9 mouse cellular contexts compared by ENCODE assay signal in genomic region chr10:83729492-83729891, GRCm38 (mm10). TPM values are rescaled to one million over a fixed set of nuclear protein-coding genes. Genes with fewer than 3 reads are reported as not detected.
DNase-seq lines count a peak whose midpoint lies in the region; ATAC-seq and TF ChIP-seq lines count a peak whose summit lies in the region.
"Had no signal": no experiment of that assay in that cellular context is flagged by ENCODE, and none has a peak within 500 bp of the region (broad histone marks: within the 10 kb centered on the region; RNA-seq: fewer than 3 reads in every experiment).

No protein-coding gene starts in this region.

- peaks cover 7% of the 10 kb centered on the region for H3K4me1 ChIP-seq in ES-Bruce4 (ENCODE audit: control insufficient read depth, insufficient read depth, low read length)
- H3K4me1 ChIP-seq in forebrain, embryonic 10.5 days, result 0 out of 2 replicates have a peak, but pooled peaks cover 3% of the 10 kb centered on the region
- no peaks in the 10 kb centered on the region for H3K4me1 ChIP-seq in lung, embryonic 14.5 days (ENCODE audit: insufficient read depth)
- peaks cover 9% of the 10 kb centered on the region for H3K4me1 ChIP-seq in thymus, adult 2 months (replicated peaks; ENCODE audit: control insufficient read depth, insufficient read depth, low read length)

- TF ChIP-seq EP300 in ES-Bruce4 (IDR thresholded peaks at IDR 0.05; ENCODE audit: insufficient read depth, low read depth, low read length), result no peak

- H3K9ac ChIP-seq in ES-Bruce4 (ENCODE audit: low read depth, poor library complexity, severe bottlenecking), result no peak overlapping the region
- H3K9ac ChIP-seq in lung, embryonic 14.5 days, result no peak overlapping the region
- H3K9ac ChIP-seq: heart, embryonic 13.5 days had no signal

- TF ChIP-seq CTCF in ES-Bruce4 (IDR thresholded peaks at IDR 0.05; ENCODE audit: low read depth, low read length), result peak; percentile 74
- peak; percentile 91 for TF ChIP-seq CTCF in brain, embryonic 14.5 days (IDR thresholded peaks at IDR 0.05; ENCODE audit: borderline replicate concordance, extremely low read depth, insufficient read depth, insufficient read length)
- TF ChIP-seq CTCF in lung, embryonic 14.5 days (IDR thresholded peaks at IDR 0.05; ENCODE audit: low read depth), result peak; percentile 96
- TF ChIP-seq CTCF in thymus, adult 2 months (IDR thresholded peaks at IDR 0.05; ENCODE audit: borderline replicate concordance, control insufficient read depth, extremely low read depth, insufficient read depth, low read length, poor library complexity), result no peak

- intact Hi-C loops in heart, postnatal 14 days (cut with DNase I), result loop anchor here (2.0 to 5.0 kb wide), 2 partner anchors 82 to 131 kb away; partner anchors contain the start of gene Appl2

- H3K27me3 ChIP-seq in ES-Bruce4 (ENCODE audit: control insufficient read depth, insufficient read depth, low read length, poor library complexity, severe bottlenecking), result no peaks in the 10 kb centered on the region
- H3K27me3 ChIP-seq in forebrain, embryonic 10.5 days (ENCODE audit: poor library complexity, severe bottlenecking), result no peaks in the 10 kb centered on the region
- no peaks in the 10 kb centered on the region for H3K27me3 ChIP-seq in lung, embryonic 14.5 days (ENCODE audit: insufficient read depth, low read length)
- no peaks in the 10 kb centered on the region for H3K27me3 ChIP-seq in thymus, adult 2 months (ENCODE audit: control insufficient read depth, insufficient read depth, low read length)
- H3K27me3 ChIP-seq: heart, embryonic 13.5 days had no signal

- WGBS in forebrain, embryonic 10.5 days, result 40% methylated on average over 7 of the region's 7 CpGs
- WGBS in lung, embryonic 14.5 days, result 20% methylated on average over 7 of the region's 7 CpGs
- 5% methylated on average over 7 of the region's 7 CpGs for WGBS in thymus, adult 2 months

- H3K4me3 ChIP-seq in ES-Bruce4 (ENCODE audit: low read depth, low read length), result peak overlapping the region; percentile 45
- H3K4me3 ChIP-seq in forebrain, embryonic 10.5 days, result no peak overlapping the region
- no peak overlapping the region for H3K4me3 ChIP-seq in lung, embryonic 14.5 days (ENCODE audit: low read depth, low read length)
- no peak overlapping the region for H3K4me3 ChIP-seq in thymus, adult 2 months (ENCODE audit: control insufficient read depth, insufficient read depth, low read length)
- H3K4me3 ChIP-seq: heart, embryonic 13.5 days had no signal

- TF ChIP-seq POLR2A in ES-Bruce4 (IDR thresholded peaks at IDR 0.05; ENCODE audit: insufficient read depth, low read length), result no peak
- TF ChIP-seq POLR2A in brain, embryonic 14.5 days (IDR thresholded peaks at IDR 0.05; ENCODE audit: borderline replicate concordance, extremely low read depth, insufficient read depth, insufficient read length, poor library complexity, severe bottlenecking), result no peak
- no peak for TF ChIP-seq POLR2A in thymus, adult 2 months (IDR thresholded peaks at IDR 0.05; ENCODE audit: control insufficient read depth, extremely low read depth, insufficient read depth, low read length, poor library complexity)

- H3K27ac ChIP-seq in ES-Bruce4 (ENCODE audit: insufficient read depth, low read length), result no peak overlapping the region; the same call in 1 of the 2 replicates
- H3K27ac ChIP-seq in forebrain, embryonic 10.5 days, result no peak overlapping the region
- no peak overlapping the region for H3K27ac ChIP-seq in lung, embryonic 14.5 days (ENCODE audit: low read depth)
- H3K27ac ChIP-seq in thymus, adult 2 months (ENCODE audit: control insufficient read depth, insufficient read depth, low read length), result no peak overlapping the region
- H3K27ac ChIP-seq: heart, embryonic 13.5 days had no signal

- peak; percentile 38; the same call in 1 of the 2 replicates for ATAC-seq in lung, embryonic 14.5 days (ENCODE audit: insufficient read depth)

- no peaks in the 10 kb centered on the region for H3K9me3 ChIP-seq in ES-Bruce4 (replicated peaks; ENCODE audit: control insufficient read depth, insufficient read depth, low read length, poor library complexity, severe bottlenecking)
- H3K9me3 ChIP-seq in forebrain, embryonic 10.5 days, result peaks cover 4% of the 10 kb centered on the region; the same call in 1 of the 2 replicates
- H3K9me3 ChIP-seq in lung, embryonic 14.5 days (ENCODE audit: low read depth, low read length), result peaks cover 3% of the 10 kb centered on the region; the same call in 1 of the 2 replicates

- H3K4me2 ChIP-seq in lung, embryonic 14.5 days, result no peak overlapping the region
- H3K4me2 ChIP-seq: heart, embryonic 13.5 days had no signal

- peak; percentile 80 for DNase-seq in brain, embryonic 14.5 days (ENCODE audit: low read depth)
- DNase-seq in forebrain, embryonic 10.5 days (ENCODE audit: extremely low spot score, low spot score), result peak; percentile 76
- peak; percentile 87 to 95 for DNase-seq in heart, postnatal 14 days
- peak; percentile 93 to 96 for DNase-seq in kidney, postnatal 4 days
- DNase-seq in lung, embryonic 14.5 days, result peak; percentile 91
- DNase-seq in ovary, adult 18-20 months (ENCODE audit: low spot score), result peak; percentile 46
- peak; percentile 92 for DNase-seq in thymus, adult 2 months

- no peaks in the 10 kb centered on the region for H3K36me3 ChIP-seq in ES-Bruce4 (ENCODE audit: control insufficient read depth, insufficient read depth, low read length, poor library complexity, severe bottlenecking)
- H3K36me3 ChIP-seq in forebrain, embryonic 10.5 days (replicated peaks), result no peaks in the 10 kb centered on the region
- H3K36me3 ChIP-seq in lung, embryonic 14.5 days (ENCODE audit: insufficient read depth), result no peaks in the 10 kb centered on the region
- H3K36me3 ChIP-seq in thymus, adult 2 months (ENCODE audit: control insufficient read depth, insufficient read depth, low read length), result no peaks in the 10 kb centered on the region
- H3K36me3 ChIP-seq: heart, embryonic 13.5 days had no signal

RNA-seq across cellular contexts. Expression of gene 1500009L16Rik, which starts 6.8 kb away (rescaled TPM):
- polyA plus RNA-seq in ES-Bruce4 (2011; ENCODE audit: insufficient read depth, insufficient read length, low read depth, missing spikeins), result 72.7 and 73.5 TPM in 2 replicates
- 32.4 and 32.6 TPM in 2 replicates for polyA plus RNA-seq in brain, embryonic 14.5 days (2012; rRNA removed)
- polyA plus RNA-seq in forebrain, embryonic 10.5 days (2016; fragmentation: Nextera tagmentation; extraction: Ambion mirVana), result 44.0 and 49.2 TPM in 2 replicates
- 1 to 10 TPM; 4.5 to 6.9 TPM for total RNA-seq in heart, postnatal 14 days (2021)
- polyA plus RNA-seq in lung, embryonic 14.5 days (2014; fragmentation: Nextera tagmentation; extraction: Ambion mirVana), result 32.1 and 35.3 TPM in 2 replicates
- polyA plus RNA-seq in thymus, adult 2 months (2012; rRNA removed), result 7.8 and 14.5 TPM in 2 replicates
